ENCODE assay signal across 8 mouse cellular contexts in the genomic region with DNA sequence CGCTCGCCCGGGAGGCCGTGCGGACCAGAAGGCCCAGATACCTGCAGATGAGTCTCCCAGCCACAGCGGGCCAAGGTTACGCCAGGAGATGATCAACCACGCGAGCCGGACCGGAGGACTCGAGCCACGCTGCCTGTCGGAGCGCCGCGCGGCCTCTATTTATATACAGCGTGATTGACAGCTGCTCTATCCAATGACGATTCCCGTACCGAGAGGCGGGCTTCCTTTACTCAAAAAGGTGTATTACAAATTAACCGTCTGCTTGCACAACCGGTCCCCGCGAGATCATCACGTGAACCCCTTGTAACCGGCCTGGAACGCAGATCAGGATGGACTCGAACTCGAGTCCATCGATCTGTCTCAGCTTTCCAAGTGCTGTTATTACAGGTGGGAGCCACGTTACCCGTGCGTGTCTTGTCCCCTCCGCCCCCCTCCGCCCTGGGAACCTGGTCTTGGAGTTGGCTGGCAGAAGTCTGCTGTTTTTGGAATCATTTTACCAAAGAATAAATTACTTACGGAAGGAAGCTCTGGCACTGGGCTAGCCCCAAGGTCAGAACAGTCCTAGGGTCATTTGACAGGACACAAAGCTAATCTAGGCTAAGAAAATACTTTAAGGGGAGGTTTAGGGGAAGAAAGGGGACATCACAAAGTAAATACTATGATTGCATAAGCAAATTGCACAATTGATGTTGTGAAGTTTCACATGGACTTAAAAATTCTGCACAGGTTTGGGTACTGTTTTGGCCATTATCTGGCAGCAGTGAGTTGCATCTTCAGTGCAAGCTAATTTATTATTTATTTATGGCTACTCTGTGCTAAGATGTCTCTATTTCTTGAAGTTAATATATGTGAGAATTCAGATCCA. TPM values are rescaled to one million over a fixed set of nuclear protein-coding genes. Genes with fewer than 3 reads are reported as not detected.
DNase-seq lines count a peak whose midpoint lies in the region; ATAC-seq and TF ChIP-seq lines count a peak whose summit lies in the region.

TSS of gene Sephs2 (minus strand) at position 131 of the 865 bp plus-strand sequence.

- H3K36me3 ChIP-seq in embryonic facial prominence, embryonic 14.5 days (ENCODE audit: control insufficient read depth, insufficient read depth, low read length) = peaks cover 25% of the 10 kb centered on the region
- peaks cover 5% of the 10 kb centered on the region; the same call in 1 of the 2 replicates for H3K36me3 ChIP-seq in heart, adult 2 months (ENCODE audit: control insufficient read depth, insufficient read depth, low read length)
- H3K36me3 ChIP-seq in limb, embryonic 13.5 days = peaks cover 37% of the 10 kb centered on the region
- H3K36me3 ChIP-seq in midbrain, embryonic 16.5 days (ENCODE audit: control insufficient read depth, insufficient read depth, low read length) = peaks cover under 1% of the 10 kb centered on the region

- no peaks in the 10 kb centered on the region for H3K27me3 ChIP-seq in embryonic facial prominence, embryonic 14.5 days (replicated peaks; ENCODE audit: control insufficient read depth, insufficient read depth, low read length)
- no peaks in the 10 kb centered on the region for H3K27me3 ChIP-seq in heart, adult 2 months (ENCODE audit: control insufficient read depth, insufficient read depth, low read length)
- no peaks in the 10 kb centered on the region for H3K27me3 ChIP-seq in limb, embryonic 13.5 days
- H3K27me3 ChIP-seq in midbrain, embryonic 16.5 days (ENCODE audit: control insufficient read depth, insufficient read depth, low read depth, low read length) = no peaks in the 10 kb centered on the region

- TF ChIP-seq EP300 in heart, adult 2 months (IDR thresholded peaks at IDR 0.05; ENCODE audit: insufficient read depth, low read depth, low read length) = 0 out of 2 replicates have a peak, but pooled peaks have one; percentile 54

- H3K9me3 ChIP-seq in embryonic facial prominence, embryonic 14.5 days (ENCODE audit: control insufficient read depth, low read length) = no peaks in the 10 kb centered on the region
- 0 out of 2 replicates have a peak, but pooled peaks cover 4% of the 10 kb centered on the region for H3K9me3 ChIP-seq in limb, embryonic 13.5 days
- H3K9me3 ChIP-seq in midbrain, embryonic 16.5 days (replicated peaks; ENCODE audit: control insufficient read depth, low read length, poor library complexity, severe bottlenecking) = no peaks in the 10 kb centered on the region

- no peaks in the 10 kb centered on the region for H3K79me2 ChIP-seq in heart, adult 2 months (replicated peaks; ENCODE audit: control insufficient read depth, insufficient read depth, low read length)

- intact Hi-C loops in heart, adult 2 months (cut with DNase I) = loop anchor here (2.0 kb wide), 1 partner anchor 13 kb away; the partner anchor contains the start of gene Dctpp1

- H3K4me1 ChIP-seq in embryonic facial prominence, embryonic 14.5 days (ENCODE audit: control insufficient read depth, insufficient read depth, low read length) = peaks cover 6% of the 10 kb centered on the region; the same call in 1 of the 2 replicates
- peaks cover 5% of the 10 kb centered on the region for H3K4me1 ChIP-seq in heart, adult 2 months (ENCODE audit: control insufficient read depth, insufficient read depth, low read length)
- peaks cover 16% of the 10 kb centered on the region for H3K4me1 ChIP-seq in limb, embryonic 13.5 days
- peaks cover 18% of the 10 kb centered on the region for H3K4me1 ChIP-seq in midbrain, embryonic 16.5 days (ENCODE audit: control insufficient read depth, insufficient read depth, low read length)

- peak within 1 kb of the TSS; percentile 71 for H3K4me2 ChIP-seq in embryonic facial prominence, embryonic 14.5 days (ENCODE audit: low read depth, low read length)
- peak within 1 kb of the TSS; percentile 93 for H3K4me2 ChIP-seq in limb, embryonic 13.5 days (replicated peaks)
- H3K4me2 ChIP-seq in midbrain, embryonic 16.5 days (ENCODE audit: low read length) = peak within 1 kb of the TSS; percentile 95

- peak; percentile 98 for TF ChIP-seq POLR2A in heart, adult 2 months (IDR thresholded peaks at IDR 0.05; ENCODE audit: insufficient read depth, low read depth, low read length)

- WGBS in embryonic facial prominence, embryonic 14.5 days = 2% methylated on average over 34 of the region's 39 CpGs
- WGBS in heart, adult 2 months = 2% methylated on average over 39 of the region's 39 CpGs
- WGBS in limb, embryonic 13.5 days = 2% methylated on average over 39 of the region's 39 CpGs
- WGBS in midbrain, embryonic 16.5 days = 3% methylated on average over 39 of the region's 39 CpGs

- TF ChIP-seq CTCF in heart, adult 2 months (IDR thresholded peaks at IDR 0.05) = no peak

- DNase-seq in 3T3-L1 (ENCODE audit: low read depth, low spot score) = peak; percentile 90
- peak; percentile 81 to 83 for DNase-seq in adrenal gland, postnatal 4 days (ENCODE audit: low spot score in 2 of 2)
- peak; percentile 97 for DNase-seq in embryonic facial prominence, embryonic 14.5 days (ENCODE audit: low spot score)
- peak; percentile 95 to 96 for DNase-seq in heart, adult 2 months
- DNase-seq in kidney, adult 8-10 months = peak; percentile 97 to 99
- peak; percentile 95 to 97 for DNase-seq in spleen, postnatal 10 days (ENCODE audit: low spot score in 2 of 2)

- peak within 1 kb of the TSS; percentile 92 for H3K9ac ChIP-seq in embryonic facial prominence, embryonic 14.5 days (ENCODE audit: low read depth, low read length)
- H3K9ac ChIP-seq in heart, adult 2 months (ENCODE audit: low read depth, low read length) = peak within 1 kb of the TSS; percentile 98
- peak within 1 kb of the TSS; percentile 94 for H3K9ac ChIP-seq in limb, embryonic 13.5 days
- H3K9ac ChIP-seq in midbrain, embryonic 16.5 days (ENCODE audit: low read depth, low read length) = peak within 1 kb of the TSS; percentile 86

- peak within 1 kb of the TSS; percentile 87 for H3K27ac ChIP-seq in embryonic facial prominence, embryonic 14.5 days (replicated peaks; ENCODE audit: low read depth, low read length)
- peak within 1 kb of the TSS; percentile 92 for H3K27ac ChIP-seq in heart, adult 2 months
- peak within 1 kb of the TSS; percentile 88 for H3K27ac ChIP-seq in limb, embryonic 13.5 days
- peak within 1 kb of the TSS; percentile 89 for H3K27ac ChIP-seq in midbrain, embryonic 16.5 days (ENCODE audit: low read length)

- H3K4me3 ChIP-seq in embryonic facial prominence, embryonic 14.5 days (ENCODE audit: low read depth, low read length) = peak within 1 kb of the TSS; percentile 92
- peak within 1 kb of the TSS; percentile 82 for H3K4me3 ChIP-seq in heart, adult 2 months
- H3K4me3 ChIP-seq in limb, embryonic 13.5 days = peak within 1 kb of the TSS; percentile 82
- peak within 1 kb of the TSS; percentile 73 for H3K4me3 ChIP-seq in midbrain, embryonic 16.5 days (ENCODE audit: low read depth, low read length)

- ATAC-seq in embryonic facial prominence, embryonic 14.5 days (ENCODE audit: low read depth) = peak; percentile 93
- peak; percentile 92 for ATAC-seq in limb, embryonic 13.5 days (ENCODE audit: low FRiP score, low read depth)
- ATAC-seq in midbrain, embryonic 16.5 days = peak; percentile 94

RNA-seq across cellular contexts. Expression of gene Sephs2, which starts in this region (rescaled TPM):
- total RNA-seq in adrenal gland, postnatal 4 days (2021) = 100 to 1,000 TPM in 1 of 2 experiments, 10 to 100 TPM in 1; 92.8 to 115 TPM
- polyA plus RNA-seq in embryonic facial prominence, embryonic 14.5 days (2014; fragmentation: Nextera tagmentation; extraction: Ambion mirVana) = 59.6 and 62.2 TPM in 2 replicates
- total RNA-seq in heart, adult 2 months (2021) = 10 to 100 TPM; 27.2 to 32.9 TPM
- polyA plus RNA-seq in heart, adult 2 months (2012; rRNA removed) = 14.8 and 22.5 TPM in 2 replicates
- 69.4 and 72.8 TPM in 2 replicates for polyA plus RNA-seq in limb, embryonic 13.5 days (2015; fragmentation: Nextera tagmentation; extraction: Ambion mirVana)
- 59.4 and 59.7 TPM in 2 replicates for polyA plus RNA-seq in midbrain, embryonic 16.5 days (2015; fragmentation: Nextera tagmentation; extraction: Ambion mirVana)

Comparison
In these comparisons a context has a peak if more than half of its experiments do, and no peak if none do; other contexts are left out.
1. Peak in every context shown above with its lines: DNase-seq, ATAC-seq, H3K4me3 ChIP-seq and H3K27ac ChIP-seq.